Mouse (Mus musculus) heart, embryonic 13.5 days (tissue): ENCODE results near the gene Isg15. TPM values are rescaled to one million over a fixed set of nuclear protein-coding genes. Genes with fewer than 3 reads are reported as not detected.

ENCODE experiments used
- ATAC-seq: fragments of 200-750 bp; cut with Nextera tagmentation; 2 replicates; pipeline ENCODE4 v1.8.0; 2017; ENCODE audit warnings: moderate TSS enrichment; ENCODE audit not compliant: insufficient number of reproducible peaks, low FRiP score, low TSS enrichment; ENCODE audit errors: extremely low read depth
- H3K27ac ChIP-seq: fragments of 300-500 bp; sonication (generic); replicated peaks from 2 replicates; pipeline ENCODE4 v1.5.1; 2015; ENCODE audit warnings: moderate library complexity, mild to moderate bottlenecking, inconsistent platforms
- H3K27me3 ChIP-seq: fragments of 300-500 bp; sonication (generic); replicated peaks from 2 replicates; pipeline ENCODE4 v1.6.1; 2015; ENCODE audit warnings: mild to moderate bottlenecking, inconsistent platforms
- H3K36me3 ChIP-seq: fragments of 300-500 bp; sonication (generic); 2 replicates; pipeline ENCODE4 v1.6.1; 2015; ENCODE audit warnings: mild to moderate bottlenecking, inconsistent platforms
- H3K4me1 ChIP-seq: fragments of 300-500 bp; sonication (generic); 2 replicates; pipeline ENCODE4 v1.6.1; 2015; ENCODE audit warnings: inconsistent platforms
- H3K4me2 ChIP-seq: fragments of 300-500 bp; sonication (generic); 2 replicates; pipeline ENCODE4 v1.6.1; 2015; ENCODE audit warnings: inconsistent platforms, mild to moderate bottlenecking, moderate library complexity
- H3K4me3 ChIP-seq: fragments of 300-500 bp; sonication (generic); 2 replicates; pipeline ENCODE4 v1.5.1; 2015; ENCODE audit warnings: moderate library complexity, mild to moderate bottlenecking, inconsistent platforms
- H3K9ac ChIP-seq: fragments of 300-500 bp; sonication (generic); 2 replicates; pipeline ENCODE4 v1.6.1; 2015; ENCODE audit warnings: inconsistent platforms, mild to moderate bottlenecking, moderate library complexity
- H3K9me3 ChIP-seq: fragments of 300-500 bp; sonication (generic); 2 replicates; pipeline ENCODE4 v1.6.1; 2016; ENCODE audit warnings: inconsistent platforms
- WGBS: fragments of 180-500 bp; shearing (Covaris S2); methylation state at CpG from one replicate; pipeline ENCODE4 v1.1.7; 2015; ENCODE audit warnings: mixed read lengths; 5-methylcytosine and 5-hydroxymethylcytosine counted together
- polyA plus RNA-seq: library from polyadenylated mRNA; unstranded; fragments of >200 nt; fragmentation: Nextera tagmentation; extraction: Ambion mirVana; gene quantifications from 2 replicates; pipeline ENCODE4 v1.2.1, GENCODE M21; 2015

Gene Isg15
- polyA plus RNA-seq, 1 experiment from 2014 or later: 3.5 TPM

GRCm38 (mm10) chr4:156224276-156224675 is 23.7 kb upstream of the Isg15 start:
- Histone ChIP-seq H3K9me3 (no peaks in the 10 kb centered on the region), H3K27ac (no peak overlapping the region), H3K27me3 (no peaks in the 10 kb centered on the region), H3K4me2 (no peak overlapping the region), H3K4me3 (no peak overlapping the region), H3K4me1 (peaks cover 16% of the 10 kb centered on the region), H3K9ac (no peak overlapping the region), H3K36me3 (peaks cover 9% of the 10 kb centered on the region)
- no peak for ATAC-seq
- WGBS: 71% methylated on average over 2 of the region's 2 CpGs

GRCm38 (mm10) chr4:156219936-156220335 is 19.3 kb upstream of the Isg15 start:
- no peaks in the 10 kb centered on the region for H3K9me3 ChIP-seq
- H3K27me3 ChIP-seq: no peaks in the 10 kb centered on the region
- peaks cover 6% of the 10 kb centered on the region; the same call in 1 of the 2 replicates for H3K36me3 ChIP-seq
- no peak for ATAC-seq
- H3K27ac ChIP-seq: no peak overlapping the region
- peaks cover 23% of the 10 kb centered on the region for H3K4me1 ChIP-seq
- H3K4me2 ChIP-seq: no peak overlapping the region
- no peak overlapping the region for H3K4me3 ChIP-seq
- 79% methylated on average over 11 of the region's 11 CpGs for WGBS
- H3K9ac ChIP-seq: no peak overlapping the region

GRCm38 (mm10) chr4:156217838-156218237 is 17.2 kb upstream of the Isg15 start:
- no peak overlapping the region for H3K9ac ChIP-seq
- 80% methylated on average over 16 of the region's 16 CpGs for WGBS
- H3K4me2 ChIP-seq: no peak overlapping the region

GRCm38 (mm10) chr4:156217022-156217669 is 16.5 kb upstream of the Isg15 start:
- Histone ChIP-seq H3K9me3 (no peaks in the 10 kb centered on the region), H3K27me3 (no peaks in the 10 kb centered on the region), H3K9ac (peak overlapping the region; percentile 50), H3K4me2 (peak overlapping the region; percentile 36), H3K4me1 (peaks cover 23% of the 10 kb centered on the region), H3K27ac (peak overlapping the region; percentile 3; the same call in 1 of the 2 replicates), H3K4me3 (no peak overlapping the region), H3K36me3 (no peaks in the 10 kb centered on the region)
- 61% methylated on average over 16 of the region's 16 CpGs for WGBS
- ATAC-seq: no peak

More at GRCm38 (mm10) chr4:156217838-156218237, 17.2 kb upstream of the Isg15 start:
- ATAC-seq: no peak
- H3K27ac ChIP-seq: no peak overlapping the region
- no peak overlapping the region for H3K4me3 ChIP-seq
- H3K9me3 ChIP-seq: no peaks in the 10 kb centered on the region
- peaks cover 6% of the 10 kb centered on the region; the same call in 1 of the 2 replicates for H3K36me3 ChIP-seq
- peaks cover 23% of the 10 kb centered on the region for H3K4me1 ChIP-seq
- no peaks in the 10 kb centered on the region for H3K27me3 ChIP-seq

GRCm38 (mm10) chr4:156216196-156216595 is 15.6 kb upstream of the Isg15 start:
- H3K9me3 ChIP-seq: no peaks in the 10 kb centered on the region
- H3K4me2 ChIP-seq: peak overlapping the region; percentile 36
- H3K9ac ChIP-seq: no peak overlapping the region
- no peaks in the 10 kb centered on the region for H3K36me3 ChIP-seq
- H3K4me1 ChIP-seq: peaks cover 23% of the 10 kb centered on the region
- H3K4me3 ChIP-seq: peak overlapping the region; percentile 13
- peak overlapping the region; percentile 76 for H3K27ac ChIP-seq
- no peaks in the 10 kb centered on the region for H3K27me3 ChIP-seq
- WGBS: 71% methylated on average over 2 of the region's 2 CpGs
- no peak for ATAC-seq

GRCm38 (mm10) chr4:156215649-156216048 is 15.0 kb upstream of the Isg15 start, which contains the start of gene Perm1:
Gene Perm1, plus strand, starts transcription at chr4:156215868.
- Histone ChIP-seq H3K4me2 (peak within 1 kb of the TSS; percentile 36), H3K27ac (peak within 1 kb of the TSS; percentile 76)

GRCm38 (mm10) chr4:156213134-156213533 is 12.5 kb upstream of the Isg15 start:
- Histone ChIP-seq H3K4me2 (no peak overlapping the region), H3K27ac (no peak overlapping the region), H3K27me3 (no peaks in the 10 kb centered on the region), H3K36me3 (no peaks in the 10 kb centered on the region), H3K9me3 (no peaks in the 10 kb centered on the region), H3K9ac (no peak overlapping the region), H3K4me1 (peaks cover 23% of the 10 kb centered on the region), H3K4me3 (no peak overlapping the region)
- ATAC-seq: no peak
- 88% methylated on average over 13 of the region's 13 CpGs for WGBS

More at GRCm38 (mm10) chr4:156215649-156216048, 15.0 kb upstream of the Isg15 start, which contains the start of gene Perm1:
- Histone ChIP-seq H3K9me3 (no peaks in the 10 kb centered on the region), H3K27me3 (no peaks in the 10 kb centered on the region), H3K36me3 (no peaks in the 10 kb centered on the region), H3K4me1 (peaks cover 23% of the 10 kb centered on the region), H3K9ac (no peak within 1 kb of the TSS), H3K4me3 (peak within 1 kb of the TSS; percentile 13)
- WGBS: 38% methylated on average over 4 of the region's 4 CpGs
- ATAC-seq: peak; percentile 25; the same call in 1 of the 2 replicates

GRCm38 (mm10) chr4:156209963-156210635 is 9.5 kb upstream of the Isg15 start:
- no peak for ATAC-seq
- Histone ChIP-seq H3K27me3 (peaks cover 3% of the 10 kb centered on the region), H3K4me3 (no peak overlapping the region), H3K9me3 (no peaks in the 10 kb centered on the region), H3K36me3 (peaks cover 7% of the 10 kb centered on the region; the same call in 1 of the 2 replicates), H3K4me1 (peaks cover 4% of the 10 kb centered on the region), H3K27ac (no peak overlapping the region), H3K9ac (no peak overlapping the region), H3K4me2 (no peak overlapping the region)
- 61% methylated on average over 13 of the region's 13 CpGs for WGBS

- peaks cover 13% of the 10 kb centered on the region for H3K4me1 ChIP-seq
- no peak overlapping the region for H3K27ac ChIP-seq
- peaks cover 15% of the 10 kb centered on the region for H3K27me3 ChIP-seq
- no peak overlapping the region for H3K9ac ChIP-seq
- H3K9me3 ChIP-seq: no peaks in the 10 kb centered on the region
- WGBS: 81% methylated on average over 4 of the region's 4 CpGs
- peaks cover 7% of the 10 kb centered on the region; the same call in 1 of the 2 replicates for H3K36me3 ChIP-seq
- ATAC-seq: no peak
- no peak overlapping the region for H3K4me3 ChIP-seq
- H3K4me2 ChIP-seq: no peak overlapping the region
Observed at GRCm38 (mm10) chr4:156208872-156209271, 8.3 kb upstream of the Isg15 start.

GRCm38 (mm10) chr4:156203413-156204131 is 3.0 kb upstream of the Isg15 start:
- Histone ChIP-seq H3K9me3 (no peaks in the 10 kb centered on the region), H3K4me2 (peak overlapping the region; percentile 92), H3K27ac (peak overlapping the region; percentile 72), H3K4me3 (peak overlapping the region; percentile 71), H3K4me1 (peaks cover 29% of the 10 kb centered on the region), H3K36me3 (peaks cover 7% of the 10 kb centered on the region; the same call in 1 of the 2 replicates), H3K27me3 (peaks cover 22% of the 10 kb centered on the region), H3K9ac (peak overlapping the region; percentile 87)
- peak; percentile 22; the same call in 1 of the 2 replicates for ATAC-seq
- under 1% methylated on average over 49 of the region's 49 CpGs for WGBS

- peaks cover 29% of the 10 kb centered on the region for H3K4me1 ChIP-seq
- no peaks in the 10 kb centered on the region for H3K9me3 ChIP-seq
- peak within 1 kb of the TSS; percentile 72 for H3K27ac ChIP-seq
- H3K4me2 ChIP-seq: peak within 1 kb of the TSS; percentile 92
- WGBS: under 1% methylated on average over 37 of the region's 39 CpGs
- H3K36me3 ChIP-seq: peaks cover 7% of the 10 kb centered on the region; the same call in 1 of the 2 replicates
- peak within 1 kb of the TSS; percentile 87 for H3K9ac ChIP-seq
- peaks cover 22% of the 10 kb centered on the region for H3K27me3 ChIP-seq
- peak within 1 kb of the TSS; percentile 71 for H3K4me3 ChIP-seq
- ATAC-seq: peak; percentile 60; the same call in 1 of the 2 replicates
Observed at GRCm38 (mm10) chr4:156203001-156203412, 2.4 kb upstream of the Isg15 start, which contains the start of gene AW011738. Gene AW011738, plus strand, starts transcription at chr4:156203304.
